Mouse (Mus musculus) embryonic facial prominence, embryonic 10.5 days (tissue): ENCODE results near the gene Macrod2. TPM values are rescaled to one million over a fixed set of nuclear protein-coding genes. Genes with fewer than 3 reads are reported as not detected.

Experiments
- DNase-seq: peaks from one replicate; pipeline ENCODE4 v3.0.0-alpha.2; 2017; ENCODE audit warnings: low spot score
- H3K27ac ChIP-seq: fragments of 300-500 bp; sonication (generic); replicated peaks from 2 replicates; pipeline ENCODE4 v1.5.1; 2016; ENCODE audit warnings: mild to moderate bottlenecking
- H3K27me3 ChIP-seq: fragments of 300-500 bp; sonication (generic); replicated peaks from 2 replicates; pipeline ENCODE4 v1.6.1; 2016; ENCODE audit warnings: low read depth, mild to moderate bottlenecking; ENCODE audit not compliant: poor library complexity, severe bottlenecking
- H3K36me3 ChIP-seq: fragments of 300-500 bp; sonication (generic); replicated peaks from 2 replicates; pipeline ENCODE4 v1.6.1; 2016; ENCODE audit warnings: mild to moderate bottlenecking, moderate library complexity
- H3K4me1 ChIP-seq: fragments of 300-500 bp; sonication (generic); 2 replicates; pipeline ENCODE4 v1.6.1; 2016
- H3K4me3 ChIP-seq: fragments of 300-500 bp; sonication (generic); 2 replicates; pipeline ENCODE4 v1.5.1; 2016; ENCODE audit warnings: mild to moderate bottlenecking, moderate library complexity
- H3K9me3 ChIP-seq: fragments of 300-500 bp; sonication (generic); 2 replicates; pipeline ENCODE4 v1.6.1; 2016; ENCODE audit warnings: mild to moderate bottlenecking
- WGBS: fragments of 180-500 bp; shearing (Covaris S2); methylation state at CpG from one replicate; pipeline ENCODE4 v1.1.7; 2016; 5-methylcytosine and 5-hydroxymethylcytosine counted together
- polyA plus RNA-seq: library from polyadenylated mRNA; unstranded; fragments of >200 nt; fragmentation: Nextera tagmentation; extraction: Ambion mirVana; gene quantifications from 2 replicates; pipeline ENCODE4 v1.2.1, GENCODE M21; 2016

The Macrod2 gene
- polyA plus RNA-seq, 1 experiment from 2014 or later, result 25.8 TPM

- WGBS, result 84% methylated on average over 5 of the region's 5 CpGs
- H3K27ac ChIP-seq, result no peak overlapping the region
- H3K36me3 ChIP-seq, result no peaks in the 10 kb centered on the region
- H3K4me3 ChIP-seq, result no peak overlapping the region
- H3K9me3 ChIP-seq, result no peaks in the 10 kb centered on the region
- H3K27me3 ChIP-seq, result no peaks in the 10 kb centered on the region
- no peak for DNase-seq
- H3K4me1 ChIP-seq, result no peaks in the 10 kb centered on the region
These were observed 1827.8 kb downstream of the Macrod2 start for GRCm38 (mm10) chr2:142222926-142223325.

- DNase-seq, result no peak
These were observed 1836.0 kb downstream of the Macrod2 start for GRCm38 (mm10) chr2:142230985-142231549.

GRCm38 (mm10) chr2:142232828-142233227, 1837.7 kb downstream of the Macrod2 start:
- 0 out of 2 replicates have a peak overlapping the region, but pooled peaks have one; percentile 24 for H3K27ac ChIP-seq
- H3K4me1 ChIP-seq, result peaks cover 13% of the 10 kb centered on the region
- DNase-seq, result peak; percentile 51
- H3K36me3 ChIP-seq, result no peaks in the 10 kb centered on the region
- no peaks in the 10 kb centered on the region for H3K27me3 ChIP-seq
- 51% methylated on average over 9 of the region's 9 CpGs for WGBS
- no peak overlapping the region for H3K4me3 ChIP-seq
- H3K9me3 ChIP-seq, result no peaks in the 10 kb centered on the region

More at GRCm38 (mm10) chr2:142230985-142231549, 1836.0 kb downstream of the Macrod2 start:
- 86% methylated on average over 4 of the region's 4 CpGs for WGBS
- no peaks in the 10 kb centered on the region for H3K9me3 ChIP-seq
- no peak overlapping the region for H3K27ac ChIP-seq
- H3K36me3 ChIP-seq, result no peaks in the 10 kb centered on the region
- no peak overlapping the region for H3K4me3 ChIP-seq
- H3K27me3 ChIP-seq, result no peaks in the 10 kb centered on the region
- H3K4me1 ChIP-seq, result peaks cover 13% of the 10 kb centered on the region

- no peak overlapping the region for H3K4me3 ChIP-seq
- no peak overlapping the region for H3K27ac ChIP-seq
- DNase-seq, result no peak
- H3K4me1 ChIP-seq, result no peaks in the 10 kb centered on the region
- WGBS, result 88% methylated on average over 4 of the region's 4 CpGs
- no peaks in the 10 kb centered on the region for H3K36me3 ChIP-seq
- H3K27me3 ChIP-seq, result no peaks in the 10 kb centered on the region
- no peaks in the 10 kb centered on the region for H3K9me3 ChIP-seq
These were observed 1848.4 kb downstream of the Macrod2 start for GRCm38 (mm10) chr2:142243483-142243882.

GRCm38 (mm10) chr2:142250383-142250782, 1855.3 kb downstream of the Macrod2 start:
- WGBS, result 77% methylated on average over 4 of the region's 4 CpGs
- Histone ChIP-seq H3K27me3 (0 out of 2 replicates have a peak, but pooled peaks cover 4% of the 10 kb centered on the region), H3K4me3 (no peak overlapping the region), H3K9me3 (no peaks in the 10 kb centered on the region), H3K27ac (no peak overlapping the region), H3K4me1 (peaks cover 10% of the 10 kb centered on the region; the same call in 1 of the 2 replicates), H3K36me3 (no peaks in the 10 kb centered on the region)
- no peak for DNase-seq

- H3K9me3 ChIP-seq, result no peaks in the 10 kb centered on the region
- peaks cover 10% of the 10 kb centered on the region; the same call in 1 of the 2 replicates for H3K4me1 ChIP-seq
- WGBS, result 74% methylated on average over 2 of the region's 2 CpGs
- no peak overlapping the region for H3K4me3 ChIP-seq
- H3K27ac ChIP-seq, result no peak overlapping the region
- no peak for DNase-seq
- 0 out of 2 replicates have a peak, but pooled peaks cover 5% of the 10 kb centered on the region for H3K27me3 ChIP-seq
- H3K36me3 ChIP-seq, result no peaks in the 10 kb centered on the region
These were observed 1856.4 kb downstream of the Macrod2 start for GRCm38 (mm10) chr2:142251518-142251917.

- H3K4me1 ChIP-seq, result peaks cover 10% of the 10 kb centered on the region; the same call in 1 of the 2 replicates
- H3K4me3 ChIP-seq, result no peak overlapping the region
- 0 out of 2 replicates have a peak, but pooled peaks cover 5% of the 10 kb centered on the region for H3K27me3 ChIP-seq
- H3K27ac ChIP-seq, result no peak overlapping the region
- H3K9me3 ChIP-seq, result no peaks in the 10 kb centered on the region
- peak; percentile 84 for DNase-seq
- 18% methylated on average over 11 of the region's 11 CpGs for WGBS
- no peaks in the 10 kb centered on the region for H3K36me3 ChIP-seq
These were observed 1858.8 kb downstream of the Macrod2 start for GRCm38 (mm10) chr2:142253913-142254312.

GRCm38 (mm10) chr2:142254566-142254965, 1859.5 kb downstream of the Macrod2 start:
- Histone ChIP-seq H3K27me3 (0 out of 2 replicates have a peak, but pooled peaks cover 5% of the 10 kb centered on the region), H3K4me3 (no peak overlapping the region), H3K27ac (no peak overlapping the region), H3K36me3 (no peaks in the 10 kb centered on the region), H3K4me1 (peaks cover 10% of the 10 kb centered on the region; the same call in 1 of the 2 replicates), H3K9me3 (no peaks in the 10 kb centered on the region)
- DNase-seq, result no peak
- WGBS, result 84% methylated on average over 6 of the region's 6 CpGs

- no peak overlapping the region for H3K27ac ChIP-seq
- 0 out of 2 replicates have a peak, but pooled peaks cover 5% of the 10 kb centered on the region for H3K27me3 ChIP-seq
- no peak for DNase-seq
- no peak overlapping the region for H3K4me3 ChIP-seq
- H3K9me3 ChIP-seq, result no peaks in the 10 kb centered on the region
- H3K4me1 ChIP-seq, result 0 out of 2 replicates have a peak, but pooled peaks cover 3% of the 10 kb centered on the region
- H3K36me3 ChIP-seq, result no peaks in the 10 kb centered on the region
- 98% methylated on average over 1 of the region's 1 CpGs for WGBS
These were observed 1862.4 kb downstream of the Macrod2 start for GRCm38 (mm10) chr2:142257501-142257900.

- Histone ChIP-seq H3K27ac (no peak overlapping the region), H3K9me3 (no peaks in the 10 kb centered on the region), H3K4me1 (no peaks in the 10 kb centered on the region), H3K27me3 (no peaks in the 10 kb centered on the region), H3K36me3 (no peaks in the 10 kb centered on the region), H3K4me3 (no peak overlapping the region)
- 89% methylated on average over 6 of the region's 6 CpGs for WGBS
- DNase-seq, result no peak
These were observed 1865.9 kb downstream of the Macrod2 start for GRCm38 (mm10) chr2:142261046-142261445.

- Histone ChIP-seq H3K4me1 (no peaks in the 10 kb centered on the region), H3K4me3 (no peak overlapping the region), H3K27ac (no peak overlapping the region), H3K36me3 (no peaks in the 10 kb centered on the region), H3K9me3 (no peaks in the 10 kb centered on the region), H3K27me3 (no peaks in the 10 kb centered on the region)
- 87% methylated on average over 2 of the region's 2 CpGs for WGBS
- no peak for DNase-seq
These were observed 1869.6 kb downstream of the Macrod2 start for GRCm38 (mm10) chr2:142264697-142265096.

GRCm38 (mm10) chr2:142267836-142268235, 1872.7 kb downstream of the Macrod2 start:
- Histone ChIP-seq H3K36me3 (no peaks in the 10 kb centered on the region), H3K9me3 (no peaks in the 10 kb centered on the region), H3K27me3 (no peaks in the 10 kb centered on the region), H3K4me3 (no peak overlapping the region), H3K27ac (no peak overlapping the region), H3K4me1 (no peaks in the 10 kb centered on the region)
- DNase-seq, result no peak
- WGBS, result 92% methylated on average over 2 of the region's 2 CpGs

GRCm38 (mm10) chr2:142286761-142287160, 1891.7 kb downstream of the Macrod2 start:
- Histone ChIP-seq H3K4me1 (no peaks in the 10 kb centered on the region), H3K9me3 (no peaks in the 10 kb centered on the region), H3K4me3 (no peak overlapping the region), H3K36me3 (no peaks in the 10 kb centered on the region), H3K27ac (no peak overlapping the region), H3K27me3 (no peaks in the 10 kb centered on the region)
- DNase-seq, result no peak
- 76% methylated on average over 1 of the region's 1 CpGs for WGBS
